9 mouse cellular contexts compared by ENCODE assay signal in genomic region chr15:31599834-31600233, GRCm38 (mm10). TPM values are rescaled to one million over a fixed set of nuclear protein-coding genes. Genes with fewer than 3 reads are reported as not detected.
DNase-seq lines count a peak whose midpoint lies in the region; ATAC-seq and TF ChIP-seq lines count a peak whose summit lies in the region.
"Had no signal": no experiment of that assay in that cellular context is flagged by ENCODE, and none has a peak within 500 bp of the region (broad histone marks: within the 10 kb centered on the region; RNA-seq: fewer than 3 reads in every experiment).

No protein-coding gene starts in this region.

- H3K4me2 ChIP-seq in CH12.LX (ENCODE audit: insufficient read depth, low read depth, poor library complexity, severe bottlenecking): peak overlapping the region; percentile 94
- H3K4me2 ChIP-seq in forebrain, embryonic 16.5 days (ENCODE audit: low read length): peak overlapping the region; percentile 98
- H3K4me2 ChIP-seq in liver, embryonic 16.5 days (ENCODE audit: low read depth, low read length): peak overlapping the region; percentile 66

- TF ChIP-seq EP300 in CH12.LX (IDR thresholded peaks at IDR 0.05; ENCODE audit: low read length): no peak

- no peak overlapping the region for H3K27ac ChIP-seq in CH12.LX (ENCODE audit: insufficient read depth, low read depth)
- H3K27ac ChIP-seq in forebrain, embryonic 16.5 days (ENCODE audit: low read length): no peak overlapping the region
- no peak overlapping the region for H3K27ac ChIP-seq in liver, embryonic 16.5 days (ENCODE audit: low read length)

- 79% methylated on average over 4 of the region's 4 CpGs for WGBS in forebrain, embryonic 16.5 days
- WGBS in liver, embryonic 16.5 days (ENCODE audit: insufficient replicate concordance): 41% methylated on average over 4 of the region's 4 CpGs

- H3K27me3 ChIP-seq in erythroblast, embryonic 14.5 days (ENCODE audit: control insufficient read depth): no peaks in the 10 kb centered on the region
- H3K27me3 ChIP-seq in CH12.LX (replicated peaks): no peaks in the 10 kb centered on the region
- no peaks in the 10 kb centered on the region for H3K27me3 ChIP-seq in forebrain, embryonic 16.5 days (replicated peaks; ENCODE audit: control insufficient read depth, insufficient read depth, low read length)
- no peaks in the 10 kb centered on the region for H3K27me3 ChIP-seq in liver, embryonic 16.5 days (ENCODE audit: control insufficient read depth, insufficient read depth, low read depth, low read length)

- H3K4me3 ChIP-seq in erythroblast, embryonic 14.5 days (replicated peaks): peak overlapping the region; percentile 79
- H3K4me3 ChIP-seq in CH12.LX (replicated peaks in 1 of 3; ENCODE audit: low read depth in 2 of 3, low read length in 2 of 3, poor library complexity in 1 of 3): peak overlapping the region; percentile 50 to 85 (median 76)
- peak overlapping the region; percentile 14 for H3K4me3 ChIP-seq in forebrain, embryonic 16.5 days (replicated peaks; ENCODE audit: low read length)
- H3K4me3 ChIP-seq in liver, embryonic 16.5 days (ENCODE audit: low read depth, low read length): peak overlapping the region; percentile 95

- H3K79me2 ChIP-seq in CH12.LX (replicated peaks; ENCODE audit: control insufficient read depth, extremely low read depth, insufficient read depth, poor library complexity, severe bottlenecking): peaks cover 63% of the 10 kb centered on the region

- H3K4me1 ChIP-seq in erythroblast, embryonic 14.5 days (ENCODE audit: control insufficient read depth): peaks cover 40% of the 10 kb centered on the region
- peaks cover 11 to 58% of the 10 kb centered on the region in 2 experiments for H3K4me1 ChIP-seq in CH12.LX (ENCODE audit: control insufficient read depth in 1 of 2, insufficient read depth in 2 of 2)
- peaks cover 27% of the 10 kb centered on the region for H3K4me1 ChIP-seq in forebrain, embryonic 16.5 days (replicated peaks; ENCODE audit: control insufficient read depth, insufficient read depth, low read length)
- H3K4me1 ChIP-seq in liver, embryonic 16.5 days (ENCODE audit: control insufficient read depth, low read depth, low read length): peaks cover 24% of the 10 kb centered on the region

- no peak for TF ChIP-seq CTCF in CH12.LX (conservative IDR thresholded peaks at IDR 0.05 in 1 of 2, IDR thresholded peaks at IDR 0.05 in 1 of 2; ENCODE audit: low read depth in 2 of 2, low read length in 2 of 2)

- peak overlapping the region; percentile 74 for H3K9ac ChIP-seq in CH12.LX (ENCODE audit: insufficient read depth, low read depth)
- H3K9ac ChIP-seq in forebrain, embryonic 16.5 days (replicated peaks; ENCODE audit: low read depth, low read length): no peak overlapping the region
- peak overlapping the region; percentile 9; the same call in 1 of the 2 replicates for H3K9ac ChIP-seq in liver, embryonic 16.5 days (ENCODE audit: low read depth, low read length)

- H3K9me3 ChIP-seq in erythroblast, embryonic 14.5 days (ENCODE audit: control insufficient read depth, low read length): no peaks in the 10 kb centered on the region
- H3K9me3 ChIP-seq in CH12.LX (replicated peaks; ENCODE audit: low read length): no peaks in the 10 kb centered on the region
- no peaks in the 10 kb centered on the region for H3K9me3 ChIP-seq in forebrain, embryonic 16.5 days (ENCODE audit: control insufficient read depth, low read length)
- H3K9me3 ChIP-seq in liver, embryonic 16.5 days (replicated peaks; ENCODE audit: control insufficient read depth, low read length): no peaks in the 10 kb centered on the region

- no peak for DNase-seq in CH12.LX (ENCODE audit: extremely low read depth)
- no peak for DNase-seq in urinary bladder, adult 18-20 months (ENCODE audit: low spot score in 2 of 2)
- no peak for DNase-seq in B cell, adult 2 months
- DNase-seq: thymus, postnatal 4 days had no signal

- no peak for TF ChIP-seq RAD21 in CH12.LX (IDR thresholded peaks at IDR 0.05; ENCODE audit: low read depth, low read length)

- in situ Hi-C loops in CH12.LX (cut with MboI; ENCODE audit: low pct_ligation_motif_present, low pct_unique_long_range_greater_than_20kb, low sequenced_read_pairs): no loop called here

- TF ChIP-seq POLR2A in CH12.LX (IDR thresholded peaks at IDR 0.05; ENCODE audit: low read depth, low read length): no peak

- ATAC-seq in erythroblast, adult 5-6 weeks (replicated peaks; ENCODE audit: low FRiP score, poor library complexity, severe bottlenecking): no peak
- ATAC-seq in forebrain, embryonic 16.5 days: no peak
- no peak for ATAC-seq in liver, embryonic 16.5 days (ENCODE audit: low read depth)
- ATAC-seq in CD4-positive, CD25-positive, alpha-beta regulatory T cell, adult 4 months: no peak

- dilution Hi-C loops in CH12.LX (cut with MboI; ENCODE audit: extremely low pct_ligation_motif_present, extremely low pct_unique_long_range_greater_than_20kb, low sequenced_read_pairs): no loop called here

- peaks cover 45% of the 10 kb centered on the region for H3K36me3 ChIP-seq in erythroblast, embryonic 14.5 days (ENCODE audit: control insufficient read depth)
- H3K36me3 ChIP-seq in CH12.LX (replicated peaks in 1 of 2; ENCODE audit: control insufficient read depth in 1 of 2, insufficient read depth in 1 of 2, low read length in 1 of 2): peaks cover 22 to 57% of the 10 kb centered on the region in 2 experiments
- peaks cover 13% of the 10 kb centered on the region for H3K36me3 ChIP-seq in forebrain, embryonic 16.5 days (ENCODE audit: control insufficient read depth, insufficient read depth)
- H3K36me3 ChIP-seq in liver, embryonic 16.5 days (ENCODE audit: control insufficient read depth, insufficient read depth): peaks cover 20% of the 10 kb centered on the region

TF ChIP-seq in CH12.LX, 34 proteins besides CTCF, POLR2A, EP300 and RAD21:
- no peak for TF ChIP-seq MAZ (IDR thresholded peaks at IDR 0.05; ENCODE audit: low read depth, low read length)
- 0 out of 2 replicates have a peak, but pooled peaks have one; percentile 20 for TF ChIP-seq SIN3A (IDR thresholded peaks at IDR 0.05; ENCODE audit: low read length)
- no peak for TF ChIP-seq ZKSCAN1 (IDR thresholded peaks at IDR 0.05; ENCODE audit: borderline replicate concordance, low read depth, low read length)
- no peak for TF ChIP-seq ZMIZ1 (IDR thresholded peaks at IDR 0.05; ENCODE audit: low read depth, low read length)
- no peak for TF ChIP-seq ZNF384 (IDR thresholded peaks at IDR 0.05; ENCODE audit: low read depth, low read length)

RNA-seq across cellular contexts. Expression of gene Cct5, which starts 1.8 kb away (rescaled TPM):
- 2.6 and 3.0 TPM in 2 replicates for polyA plus RNA-seq in erythroblast, embryonic 14.5 days (2012)
- total RNA-seq in erythroblast, adult 5-6 weeks (2015; ENCODE audit: low replicate concordance): 78.2 and 109 TPM in 2 replicates
- total RNA-seq in erythroblast, adult 5-6 weeks (2017; ENCODE audit: low replicate concordance): 91.2 and 109 TPM in 2 replicates
- total RNA-seq in CH12.LX (2012; rRNA removed) (883 and 996 TPM in 2 replicates), CH12.LX (2014; rRNA removed) (1,445 and 1,471 TPM in 2 replicates)
- polyA plus RNA-seq in CH12.LX (2012; ENCODE audit: insufficient read length, low read depth): 858 and 964 TPM in 2 replicates
- polyA plus RNA-seq in forebrain, embryonic 16.5 days (2015; fragmentation: Nextera tagmentation; extraction: Ambion mirVana): 538 and 575 TPM in 2 replicates
- polyA plus RNA-seq in liver, embryonic 16.5 days (2015; fragmentation: Nextera tagmentation; extraction: Ambion mirVana): 229 and 244 TPM in 2 replicates
- polyA plus RNA-seq in CD4-positive, CD25-positive, alpha-beta regulatory T cell, adult 4 months (2017; shearing (Covaris generic)): 100 to 1,000 TPM; 419 to 459 TPM

RNA-seq across cellular contexts. Expression of gene Fam173b, which starts 1.8 kb away (rescaled TPM):
- 0.48 and 0.71 TPM in 2 replicates for polyA plus RNA-seq in erythroblast, embryonic 14.5 days (2012)
- 5.4 and 6.5 TPM in 2 replicates for total RNA-seq in erythroblast, adult 5-6 weeks (2015; ENCODE audit: low replicate concordance)
- total RNA-seq in erythroblast, adult 5-6 weeks (2017; ENCODE audit: low replicate concordance): 2.1 and 2.4 TPM in 2 replicates
- 33.8 TPM in 2 replicates for total RNA-seq in CH12.LX (2012; rRNA removed)
- 32.1 and 37.7 TPM in 2 replicates for total RNA-seq in CH12.LX (2014; rRNA removed)
- 24.5 and 25.8 TPM in 2 replicates for polyA plus RNA-seq in CH12.LX (2012; ENCODE audit: insufficient read length, low read depth)
- 9.5 and 10.2 TPM in 2 replicates for polyA plus RNA-seq in forebrain, embryonic 16.5 days (2015; fragmentation: Nextera tagmentation; extraction: Ambion mirVana)
- 7.1 TPM in 2 replicates for polyA plus RNA-seq in liver, embryonic 16.5 days (2015; fragmentation: Nextera tagmentation; extraction: Ambion mirVana)
- polyA plus RNA-seq in CD4-positive, CD25-positive, alpha-beta regulatory T cell, adult 4 months (2017; shearing (Covaris generic)): 10 to 100 TPM; 25.9 to 32.2 TPM

RNA-seq across cellular contexts. Expression of gene Cmbl, which starts 34.6 kb away (rescaled TPM):
- polyA plus RNA-seq in erythroblast, embryonic 14.5 days (2012): not detected in 2 replicates
- 2.3 TPM in 1 of 2 replicates, not detected in the other for total RNA-seq in erythroblast, adult 5-6 weeks (2015; ENCODE audit: low replicate concordance)
- total RNA-seq in erythroblast, adult 5-6 weeks (2017; ENCODE audit: low replicate concordance): 3.5 and 6.5 TPM in 2 replicates
- total RNA-seq in CH12.LX (2012; rRNA removed) (not detected in 2 replicates), CH12.LX (2014; rRNA removed) (not detected in 2 replicates)
- 0.27 TPM in 1 of 2 replicates, not detected in the other for polyA plus RNA-seq in CH12.LX (2012; ENCODE audit: insufficient read length, low read depth)
- 8.6 and 8.9 TPM in 2 replicates for polyA plus RNA-seq in forebrain, embryonic 16.5 days (2015; fragmentation: Nextera tagmentation; extraction: Ambion mirVana)
- 12.7 and 16.4 TPM in 2 replicates for polyA plus RNA-seq in liver, embryonic 16.5 days (2015; fragmentation: Nextera tagmentation; extraction: Ambion mirVana)
- not detected for polyA plus RNA-seq in CD4-positive, CD25-positive, alpha-beta regulatory T cell, adult 4 months (2017; shearing (Covaris generic))

Comparison
In these comparisons a context has a peak if more than half of its experiments do, and no peak if none do; other contexts are left out.
1. H3K4me3 ChIP-seq: peak in every context shown above with its lines; median percentile 95 in liver, embryonic 16.5 days; 79 in erythroblast, embryonic 14.5 days; 76 in CH12.LX; 14 in forebrain, embryonic 16.5 days.
2. RNA of gene Cct5, which starts 1.8 kb away (polyA plus RNA-seq): 858 to 964 TPM in CH12.LX, 538 to 575 TPM in forebrain, embryonic 16.5 days, 419 to 459 TPM in CD4-positive, CD25-positive, alpha-beta regulatory T cell, adult 4 months and 229 to 244 TPM in liver, embryonic 16.5 days; 2.6 to 3.0 TPM in erythroblast, embryonic 14.5 days; every median in the first group is over 10 times any median in the second.
3. Peak in every context shown above with its lines, with median percentiles within 50 percentile points of each other: H3K4me2 ChIP-seq.